Mouse (Mus musculus): Measurements from ENCODE around the gene Hspb7. TPM values are rescaled to one million over a fixed set of nuclear protein-coding genes. Genes with fewer than 3 reads are reported as not detected.
A peak's percentile ranks its signal among the peaks of the same experiment; 100 is the strongest.

Gene Hspb7
- polyA plus RNA-seq, 1 experiment from 2014 or later = not detected

GRCm38 (mm10) chr4:141432666-141433065, 12.1 kb downstream of the Hspb7 start:
- Histone ChIP-seq H3K9ac (ENCODE audit: low read depth, low read length) (no peak overlapping the region), H3K27ac (ENCODE audit: low read depth, low read length) (no peak overlapping the region), H3K36me3 (ENCODE audit: control insufficient read depth, insufficient read depth, low read length) (no peaks in the 10 kb centered on the region), H3K27me3 (ENCODE audit: control insufficient read depth, insufficient read depth, low read length) (no peaks in the 10 kb centered on the region), H3K9me3 (ENCODE audit: control insufficient read depth, low read length) (no peaks in the 10 kb centered on the region), H3K4me1 (ENCODE audit: control insufficient read depth, insufficient read depth, low read length) (no peaks in the 10 kb centered on the region), H3K4me3 (ENCODE audit: low read length) (no peak overlapping the region), H3K4me2 (replicated peaks; ENCODE audit: low read depth, low read length) (no peak overlapping the region)
- no peak for ATAC-seq (ENCODE audit: low FRiP score, low TSS enrichment)
- WGBS = 64% methylated on average over 14 of the region's 14 CpGs

GRCm38 (mm10) chr4:141433191-141433590, 12.6 kb downstream of the Hspb7 start:
- 86% methylated on average over 18 of the region's 18 CpGs for WGBS
- H3K27me3 ChIP-seq (ENCODE audit: control insufficient read depth, insufficient read depth, low read length) = no peaks in the 10 kb centered on the region
- no peak for ATAC-seq (ENCODE audit: low FRiP score, low TSS enrichment)
- H3K9me3 ChIP-seq (ENCODE audit: control insufficient read depth, low read length) = no peaks in the 10 kb centered on the region
- H3K36me3 ChIP-seq (ENCODE audit: control insufficient read depth, insufficient read depth, low read length) = no peaks in the 10 kb centered on the region
- H3K27ac ChIP-seq (ENCODE audit: low read depth, low read length) = no peak overlapping the region
- H3K4me2 ChIP-seq (replicated peaks; ENCODE audit: low read depth, low read length) = no peak overlapping the region
- H3K4me3 ChIP-seq (ENCODE audit: low read length) = no peak overlapping the region
- no peaks in the 10 kb centered on the region for H3K4me1 ChIP-seq (ENCODE audit: control insufficient read depth, insufficient read depth, low read length)
- no peak overlapping the region for H3K9ac ChIP-seq (ENCODE audit: low read depth, low read length)

DNA sequence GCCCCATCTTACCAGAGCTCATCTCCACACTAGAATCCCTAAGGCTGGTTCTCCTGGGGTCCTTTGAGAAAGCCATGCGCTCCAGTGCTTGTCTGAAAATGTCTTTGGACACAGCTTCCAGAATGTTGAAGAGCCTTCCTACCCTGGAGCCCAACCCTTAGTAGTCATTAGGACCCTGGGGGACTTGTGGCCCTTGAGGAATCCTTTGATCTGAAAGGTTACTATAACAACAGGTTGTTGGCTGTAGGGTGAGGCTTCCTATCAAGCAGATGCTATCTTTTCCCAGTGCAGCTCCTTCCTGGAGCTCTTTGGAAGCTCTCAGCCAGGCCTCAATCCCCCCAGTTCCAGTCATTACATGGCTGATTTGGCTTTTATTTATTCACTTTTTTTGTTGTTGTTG, 15.4 kb downstream of the Hspb7 start, which contains the start of gene Srarp:
Gene Srarp (minus strand): TSS at position 132 of the 400 bp plus-strand sequence.
- 0 out of 2 replicates have a peak, but pooled peaks cover 3% of the 10 kb centered on the region for H3K4me1 ChIP-seq (ENCODE audit: control insufficient read depth, insufficient read depth, low read length)
- H3K36me3 ChIP-seq (ENCODE audit: control insufficient read depth, insufficient read depth, low read length) = no peaks in the 10 kb centered on the region
- 68% methylated on average over 1 of the region's 1 CpGs for WGBS
- H3K4me2 ChIP-seq (replicated peaks; ENCODE audit: low read depth, low read length) = no peak within 1 kb of the TSS
- H3K9me3 ChIP-seq (ENCODE audit: control insufficient read depth, low read length) = no peaks in the 10 kb centered on the region
- H3K27me3 ChIP-seq (ENCODE audit: control insufficient read depth, insufficient read depth, low read length) = no peaks in the 10 kb centered on the region
- no peak within 1 kb of the TSS for H3K9ac ChIP-seq (ENCODE audit: low read depth, low read length)
- no peak within 1 kb of the TSS for H3K4me3 ChIP-seq (ENCODE audit: low read length)
- ATAC-seq (ENCODE audit: low FRiP score, low TSS enrichment) = no peak
- H3K27ac ChIP-seq (ENCODE audit: low read depth, low read length) = no peak within 1 kb of the TSS

- Histone ChIP-seq H3K4me1 (ENCODE audit: control insufficient read depth, insufficient read depth, low read length) (peaks cover 11% of the 10 kb centered on the region; the same call in 1 of the 2 replicates), H3K9ac (ENCODE audit: low read depth, low read length) (no peak overlapping the region), H3K27ac (ENCODE audit: low read depth, low read length) (no peak overlapping the region), H3K36me3 (ENCODE audit: control insufficient read depth, insufficient read depth, low read length) (no peaks in the 10 kb centered on the region), H3K4me2 (replicated peaks; ENCODE audit: low read depth, low read length) (no peak overlapping the region), H3K9me3 (ENCODE audit: control insufficient read depth, low read length) (no peaks in the 10 kb centered on the region), H3K4me3 (ENCODE audit: low read length) (no peak overlapping the region), H3K27me3 (ENCODE audit: control insufficient read depth, insufficient read depth, low read length) (no peaks in the 10 kb centered on the region)
- WGBS = 78% methylated on average over 12 of the region's 12 CpGs
- ATAC-seq (ENCODE audit: low FRiP score, low TSS enrichment) = no peak
Measured at GRCm38 (mm10) chr4:141439083-141439803, 18.7 kb downstream of the Hspb7 start.

DNA sequence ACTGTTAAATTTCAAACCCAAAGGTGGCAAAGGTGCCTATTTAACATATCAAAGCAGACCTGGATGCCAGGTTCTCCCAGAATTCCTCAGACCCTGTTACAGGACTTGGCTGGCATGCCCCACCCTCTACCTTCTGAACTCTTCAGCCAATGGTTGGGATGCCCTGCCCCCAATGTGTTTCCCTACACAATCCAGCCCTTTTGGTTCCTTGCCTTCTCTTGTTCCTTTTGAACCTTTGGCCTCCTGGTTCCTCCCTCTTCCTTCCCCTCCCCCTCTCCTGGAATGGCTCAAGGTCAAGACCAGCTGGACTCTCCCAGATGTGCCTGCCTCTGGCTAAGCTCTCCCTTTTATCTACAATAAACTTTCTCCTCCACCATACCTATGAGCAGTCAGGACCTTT, 20.3 kb downstream of the Hspb7 start:
- no peaks in the 10 kb centered on the region for H3K27me3 ChIP-seq (ENCODE audit: control insufficient read depth, insufficient read depth, low read length)

DNA sequence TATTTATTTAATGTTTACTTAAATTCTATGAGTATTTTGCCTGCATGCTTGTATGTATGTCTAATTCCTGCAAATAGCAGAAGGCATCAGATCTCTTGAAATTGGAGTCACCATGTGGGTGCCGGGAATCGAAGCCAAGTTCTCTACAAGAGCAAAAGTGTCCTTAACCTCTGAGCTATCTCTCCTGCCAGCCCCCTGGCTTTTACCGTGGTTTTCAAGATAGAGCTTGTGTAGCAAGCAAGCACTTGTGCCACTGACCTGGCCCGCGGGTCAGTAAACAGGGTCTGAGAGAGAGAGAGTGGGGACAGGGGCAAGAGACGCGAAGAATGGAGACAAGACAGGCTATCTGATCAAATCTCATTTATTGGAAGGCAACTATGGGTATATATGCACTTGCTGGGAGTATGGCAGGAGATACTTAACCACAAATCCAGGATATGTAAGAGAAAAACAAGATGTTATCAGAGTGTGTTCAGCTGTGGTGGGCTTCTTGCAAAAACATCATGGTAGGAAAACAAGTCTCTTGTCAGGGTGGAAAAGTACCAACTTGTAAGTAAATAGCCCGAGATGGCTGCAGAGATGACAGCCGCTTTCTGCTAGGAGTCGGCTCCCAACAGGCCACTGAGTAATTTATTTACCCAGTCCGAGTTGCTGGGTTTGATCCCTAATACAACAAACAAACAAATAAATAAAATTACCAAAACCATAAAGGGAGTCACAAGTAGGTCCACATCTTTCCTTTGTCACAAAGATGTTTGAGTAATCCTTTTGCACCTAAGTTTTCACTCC, 23.3 kb downstream of the Hspb7 start:
- Histone ChIP-seq H3K9ac (ENCODE audit: low read depth, low read length) (peak overlapping the region; percentile 94), H3K4me3 (ENCODE audit: low read length) (peak overlapping the region; percentile 96), H3K36me3 (ENCODE audit: control insufficient read depth, insufficient read depth, low read length) (peaks cover 24% of the 10 kb centered on the region), H3K4me1 (ENCODE audit: control insufficient read depth, insufficient read depth, low read length) (peaks cover 24% of the 10 kb centered on the region), H3K27me3 (ENCODE audit: control insufficient read depth, insufficient read depth, low read length) (no peaks in the 10 kb centered on the region), H3K4me2 (replicated peaks; ENCODE audit: low read depth, low read length) (peak overlapping the region; percentile 77), H3K27ac (ENCODE audit: low read depth, low read length) (peak overlapping the region; percentile 83; the same call in 1 of the 2 replicates), H3K9me3 (ENCODE audit: control insufficient read depth, low read length) (no peaks in the 10 kb centered on the region)
- peak; percentile 4; the same call in 1 of the 2 replicates for ATAC-seq (ENCODE audit: low FRiP score, low TSS enrichment)
- WGBS = 38% methylated on average over 11 of the region's 11 CpGs

More for the DNA sequence above, 20.3 kb downstream of the Hspb7 start:
- H3K36me3 ChIP-seq (ENCODE audit: control insufficient read depth, insufficient read depth, low read length) = no peaks in the 10 kb centered on the region
- peaks cover 19% of the 10 kb centered on the region for H3K4me1 ChIP-seq (ENCODE audit: control insufficient read depth, insufficient read depth, low read length)
- no peak overlapping the region for H3K9ac ChIP-seq (ENCODE audit: low read depth, low read length)
- H3K4me2 ChIP-seq (replicated peaks; ENCODE audit: low read depth, low read length) = no peak overlapping the region
- H3K4me3 ChIP-seq (ENCODE audit: low read length) = no peak overlapping the region
- H3K9me3 ChIP-seq (ENCODE audit: control insufficient read depth, low read length) = no peaks in the 10 kb centered on the region
- no peak for ATAC-seq (ENCODE audit: low FRiP score, low TSS enrichment)
- H3K27ac ChIP-seq (ENCODE audit: low read depth, low read length) = no peak overlapping the region

DNA sequence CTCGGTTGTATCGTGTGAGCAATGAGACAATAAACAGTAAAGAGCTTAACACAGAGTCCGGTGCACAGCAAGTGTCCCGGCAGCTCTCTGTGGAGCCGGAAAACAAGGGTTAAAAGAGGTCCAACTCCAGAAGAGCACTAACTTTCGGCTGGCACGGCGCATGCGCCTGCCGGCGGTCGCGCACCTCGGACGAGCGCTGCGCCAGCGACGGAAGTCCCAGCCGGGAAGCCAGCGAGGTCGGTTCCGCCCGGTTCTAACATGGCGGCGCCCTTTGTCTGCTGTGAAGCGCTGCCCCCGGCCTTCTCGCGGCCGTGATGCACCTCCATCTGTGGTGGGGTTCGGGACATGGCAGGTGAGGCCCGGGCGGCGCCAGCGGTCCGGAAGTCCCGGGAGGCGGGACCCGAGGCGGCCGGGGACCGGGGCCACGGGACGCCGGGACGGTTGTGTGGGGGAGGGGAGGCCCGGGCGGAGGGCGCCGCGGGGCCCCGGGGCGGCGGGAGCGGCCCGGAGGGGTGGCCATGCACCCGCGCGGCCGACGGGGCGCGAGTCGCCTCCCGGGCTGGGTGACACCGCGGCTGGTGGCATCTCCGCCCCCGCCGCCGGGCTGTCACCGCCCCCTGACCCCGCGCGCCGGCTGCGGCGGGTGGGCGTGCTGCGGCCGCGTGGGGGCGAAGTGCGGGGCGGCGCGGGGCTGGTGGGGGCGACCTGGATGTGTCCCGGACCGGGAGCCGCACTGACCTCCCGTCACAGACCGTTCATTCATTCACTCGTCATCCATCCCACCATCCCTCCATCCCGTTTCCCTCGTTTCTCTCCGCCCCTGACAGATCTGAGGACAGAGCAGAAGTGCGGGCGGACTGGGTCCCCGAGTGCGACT, 24.1 kb downstream of the Hspb7 start, which contains the start of gene Zbtb17:
Gene Zbtb17 (plus strand): TSS at position 204 of the 877 bp plus-strand sequence.
- under 1% methylated on average over 81 of the region's 102 CpGs for WGBS
- Histone ChIP-seq H3K4me2 (replicated peaks; ENCODE audit: low read depth, low read length) (peak within 1 kb of the TSS; percentile 77), H3K27ac (ENCODE audit: low read depth, low read length) (peak within 1 kb of the TSS; percentile 83), H3K9ac (ENCODE audit: low read depth, low read length) (peak within 1 kb of the TSS; percentile 94), H3K27me3 (ENCODE audit: control insufficient read depth, insufficient read depth, low read length) (no peaks in the 10 kb centered on the region), H3K9me3 (ENCODE audit: control insufficient read depth, low read length) (no peaks in the 10 kb centered on the region), H3K4me3 (ENCODE audit: low read length) (peak within 1 kb of the TSS; percentile 96), H3K4me1 (ENCODE audit: control insufficient read depth, insufficient read depth, low read length) (peaks cover 24% of the 10 kb centered on the region), H3K36me3 (ENCODE audit: control insufficient read depth, insufficient read depth, low read length) (peaks cover 31% of the 10 kb centered on the region)
- ATAC-seq (ENCODE audit: low FRiP score, low TSS enrichment) = peak; percentile 92

DNA sequence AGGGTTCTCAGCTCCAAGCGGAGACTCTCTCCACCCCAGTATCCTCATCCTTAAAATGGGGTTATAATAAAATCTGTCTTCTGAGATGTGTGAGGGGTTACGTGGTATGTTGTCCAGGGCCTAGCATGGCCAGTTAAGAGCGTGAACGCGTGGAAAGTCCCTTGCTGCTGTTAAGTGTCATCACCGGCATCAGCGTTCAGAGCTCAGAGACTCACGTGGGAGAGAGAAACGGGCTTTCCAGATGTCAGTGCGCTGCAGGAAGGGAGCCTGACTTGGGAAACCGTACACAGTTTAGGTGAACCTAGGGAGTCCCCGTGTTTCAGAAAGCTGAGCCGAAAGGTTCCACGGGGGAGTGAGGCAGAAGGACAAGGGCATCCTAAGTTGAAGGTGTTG, 24.7 kb downstream of the Hspb7 start:
- Histone ChIP-seq H3K27me3 (ENCODE audit: control insufficient read depth, insufficient read depth, low read length) (no peaks in the 10 kb centered on the region), H3K36me3 (ENCODE audit: control insufficient read depth, insufficient read depth, low read length) (peaks cover 32% of the 10 kb centered on the region), H3K4me2 (replicated peaks; ENCODE audit: low read depth, low read length) (peak overlapping the region; percentile 77), H3K27ac (ENCODE audit: low read depth, low read length) (no peak overlapping the region), H3K4me1 (ENCODE audit: control insufficient read depth, insufficient read depth, low read length) (peaks cover 24% of the 10 kb centered on the region), H3K9ac (ENCODE audit: low read depth, low read length) (peak overlapping the region; percentile 94), H3K4me3 (ENCODE audit: low read length) (peak overlapping the region; percentile 96), H3K9me3 (ENCODE audit: control insufficient read depth, low read length) (no peaks in the 10 kb centered on the region)
- ATAC-seq (ENCODE audit: low FRiP score, low TSS enrichment) = no peak
- 10% methylated on average over 14 of the region's 14 CpGs for WGBS
